Mouse (Mus musculus) 416B (cell line): ENCODE data around the gene Il1b.

ENCODE experiments used
- DNase-seq: peaks from one replicate; pipeline ENCODE4 v3.0.0; 2011; ENCODE audit warnings: low read depth

Gene Il1b

DNA sequence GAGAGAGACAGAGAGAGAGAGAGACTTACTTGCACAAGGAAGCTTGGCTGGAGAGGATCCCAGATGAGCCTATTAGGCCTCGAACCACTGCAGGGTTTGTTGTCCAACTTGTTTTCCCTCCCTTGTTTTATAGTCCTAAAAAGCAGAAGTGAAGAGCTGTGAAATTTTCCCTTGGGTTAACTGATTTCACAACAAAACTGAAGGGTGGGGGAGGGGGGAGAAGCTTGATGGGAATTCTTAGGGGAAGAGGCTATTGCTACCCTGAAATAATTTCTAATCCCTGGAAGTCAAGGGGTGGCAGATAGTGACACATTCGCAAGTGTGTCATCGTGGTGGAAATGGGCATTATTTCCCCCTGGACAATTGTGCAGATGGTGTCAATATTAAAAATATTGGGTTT is at the start of gene Il1b:
Gene Il1b, minus strand, starts transcription at position 101 of the 400 bp plus-strand sequence.
- peak; percentile 36 for DNase-seq

DNA sequence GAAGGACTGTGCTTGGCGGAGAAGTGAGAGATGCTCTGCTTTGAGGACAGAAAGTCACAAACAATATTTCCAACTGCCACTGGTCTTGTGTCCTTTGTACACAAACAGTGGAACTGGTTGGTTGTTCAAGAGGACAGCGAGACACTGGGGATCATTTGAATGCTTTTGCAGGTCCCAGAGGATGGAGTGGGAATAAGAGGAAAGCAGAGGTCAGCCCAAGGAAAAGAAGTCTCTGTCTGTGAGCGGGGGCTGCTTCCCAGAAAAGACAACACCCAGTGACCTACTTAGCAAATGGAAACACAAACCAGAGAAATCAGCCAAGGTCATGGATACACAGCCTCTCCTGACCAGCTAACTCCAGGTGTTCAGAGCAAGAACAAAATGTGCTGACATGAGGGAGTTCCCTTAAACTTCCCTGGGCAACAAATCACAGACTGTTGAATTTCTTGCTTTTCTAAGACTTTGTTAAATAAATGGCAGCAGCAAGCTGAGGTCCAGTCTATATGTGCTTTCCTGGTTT is 48.5 kb upstream of the Il1b start:
- no peak for DNase-seq

DNA sequence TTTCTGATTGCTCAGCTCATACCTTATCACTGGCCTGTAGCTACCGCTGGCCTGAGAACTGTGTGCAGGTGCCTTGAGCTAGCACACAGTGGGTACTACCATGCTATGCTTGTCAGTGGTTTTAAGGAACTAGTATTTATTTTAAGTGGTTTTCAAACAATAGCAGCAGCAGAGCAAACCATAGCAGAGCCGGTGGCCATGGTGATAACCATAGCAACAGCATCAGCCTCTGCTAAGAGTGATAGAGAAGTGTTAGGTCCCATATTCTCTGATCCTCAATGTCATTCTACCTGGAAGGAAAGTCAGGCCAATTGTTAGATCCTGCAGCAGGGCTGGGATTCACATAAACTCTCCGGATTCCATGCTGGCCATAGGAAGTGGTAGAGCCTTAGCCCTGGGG is 43.7 kb upstream of the Il1b start:
- no peak for DNase-seq

DNA sequence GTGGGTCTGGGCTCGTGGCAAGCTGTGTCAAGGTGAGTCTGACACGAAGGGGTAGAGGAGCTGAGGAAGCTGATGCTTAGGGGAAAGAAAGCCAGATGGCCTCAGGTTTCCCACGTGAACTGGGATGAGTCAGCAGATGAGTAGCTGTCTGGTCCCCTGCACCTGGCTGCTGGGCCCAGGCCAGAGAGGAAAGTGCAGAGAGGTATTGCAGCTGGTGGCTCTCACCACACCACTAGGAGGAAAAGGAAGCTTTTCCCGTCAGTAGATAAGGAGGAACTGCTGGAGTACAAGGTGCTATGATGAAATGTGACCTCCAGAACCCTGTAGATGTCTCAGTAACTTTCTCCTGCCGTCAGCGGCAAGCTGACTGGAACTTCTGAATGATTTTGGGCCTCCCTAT is 42.5 kb upstream of the Il1b start:
- peak; percentile 37 for DNase-seq

DNA sequence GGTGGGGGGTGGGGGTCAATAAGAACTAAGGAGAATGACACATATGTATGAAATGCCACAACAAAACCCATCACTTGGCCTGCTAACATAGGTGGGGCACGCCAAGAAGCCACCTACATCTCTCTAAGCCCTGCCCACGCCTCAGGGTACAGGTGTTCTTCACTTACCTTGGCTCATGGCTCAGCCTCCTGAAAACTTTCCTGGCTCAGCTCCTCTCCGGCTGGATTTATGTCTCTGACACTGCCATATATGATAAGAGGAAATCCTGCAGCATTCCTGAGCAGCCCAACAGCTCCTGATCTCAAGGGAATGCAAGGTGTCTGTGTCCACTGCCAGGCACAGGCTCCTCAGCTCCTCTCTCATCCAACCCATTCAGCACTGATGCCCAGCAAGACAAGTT is 40.7 kb upstream of the Il1b start:
- no peak for DNase-seq

DNA sequence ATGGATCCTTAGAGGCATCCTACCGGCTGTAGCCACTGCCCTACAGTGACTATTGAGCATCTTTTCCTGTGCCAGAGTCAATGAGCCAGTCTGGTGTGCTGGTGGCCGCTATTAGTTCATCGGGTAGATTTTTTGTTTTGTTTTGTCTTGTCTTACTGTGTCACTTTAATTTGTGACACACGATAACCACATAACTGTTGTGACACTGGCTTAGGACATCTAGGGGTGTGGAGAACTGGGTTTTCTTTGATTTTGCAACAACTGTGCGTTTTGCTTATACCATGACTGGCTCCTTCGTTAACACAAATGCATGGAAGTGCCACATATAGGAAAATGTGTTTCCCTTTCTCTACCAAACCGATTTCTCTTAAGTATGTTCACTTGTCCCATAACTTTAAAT is 39.4 kb upstream of the Il1b start:
- peak; percentile 48 for DNase-seq

DNA sequence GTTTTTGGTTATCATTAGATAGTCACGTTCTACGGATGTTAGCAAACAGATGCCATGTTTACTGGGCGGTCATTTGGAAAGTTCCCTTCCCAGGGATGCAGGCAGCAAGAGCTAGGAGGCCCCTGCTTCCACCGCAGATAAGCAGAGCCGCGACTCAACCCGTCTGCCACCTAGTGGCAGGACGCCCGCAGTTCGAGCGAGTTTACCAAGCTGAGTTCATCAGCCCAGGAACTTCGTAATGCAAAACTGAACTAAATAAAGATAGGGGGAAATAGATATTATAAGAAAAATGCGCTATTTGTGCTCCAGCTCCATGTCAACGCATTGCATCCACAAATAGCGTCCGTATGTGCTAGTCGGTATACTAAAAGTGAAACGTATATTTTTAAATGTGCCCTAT is 37.5 kb upstream of the Il1b start:
- peak; percentile 60 for DNase-seq

DNA sequence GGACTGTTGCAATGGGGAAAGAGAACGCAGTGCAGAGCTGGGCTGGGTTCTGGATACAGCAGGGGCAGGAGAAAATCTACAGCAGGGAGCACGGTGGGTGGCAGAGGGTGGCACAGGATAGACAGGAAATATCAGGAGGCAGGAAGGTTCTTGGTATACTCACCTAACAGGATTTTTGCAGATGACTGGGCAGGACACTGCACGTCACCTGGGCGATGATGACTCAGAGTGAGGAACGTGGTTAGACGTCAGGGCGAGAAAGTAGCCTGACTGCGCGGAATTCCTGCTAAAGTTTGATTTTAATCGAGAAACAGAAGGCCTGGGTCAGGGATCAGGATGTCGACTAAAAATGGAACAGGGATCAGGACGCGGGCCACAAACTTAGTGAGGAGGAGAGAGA is 36.7 kb upstream of the Il1b start:
- no peak for DNase-seq

DNA sequence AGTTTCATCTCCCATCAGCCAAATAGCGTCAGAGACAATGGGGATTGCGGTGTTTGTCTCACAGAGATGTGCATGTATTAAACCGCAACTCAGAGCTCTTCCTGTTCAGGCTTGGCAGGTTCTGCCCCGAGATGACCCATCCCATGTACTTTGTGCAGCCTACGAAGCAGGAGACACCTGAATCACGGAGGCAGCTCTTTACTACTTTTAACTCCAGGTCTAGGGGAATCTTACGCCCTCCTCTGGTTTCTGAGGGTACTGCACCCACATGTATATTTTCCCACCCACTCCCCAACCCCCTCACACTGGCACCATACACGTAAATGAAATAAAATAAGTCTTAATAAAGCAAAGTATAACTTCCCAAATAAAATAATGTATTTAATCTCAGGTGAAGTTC is 35.6 kb upstream of the Il1b start:
- DNase-seq: no peak

DNA sequence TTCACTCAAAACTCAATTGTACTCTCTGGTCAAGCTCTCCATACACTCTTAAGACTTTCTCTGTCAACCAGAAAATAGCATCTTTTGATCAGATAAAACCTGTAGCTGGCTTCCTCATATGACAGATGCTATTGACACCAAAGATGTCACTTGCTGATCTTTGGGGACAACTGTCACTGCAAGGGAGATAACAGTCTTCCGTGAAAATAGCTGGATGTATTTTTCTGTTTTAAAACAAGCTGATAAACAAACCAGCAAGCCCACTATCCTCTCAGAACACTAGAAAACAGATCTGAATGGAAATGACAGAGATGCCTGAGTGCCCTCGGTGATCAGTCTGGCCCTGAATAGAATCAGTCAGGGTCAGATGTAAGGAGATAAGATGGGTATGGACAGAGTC is 32.8 kb upstream of the Il1b start:
- no peak for DNase-seq

DNA sequence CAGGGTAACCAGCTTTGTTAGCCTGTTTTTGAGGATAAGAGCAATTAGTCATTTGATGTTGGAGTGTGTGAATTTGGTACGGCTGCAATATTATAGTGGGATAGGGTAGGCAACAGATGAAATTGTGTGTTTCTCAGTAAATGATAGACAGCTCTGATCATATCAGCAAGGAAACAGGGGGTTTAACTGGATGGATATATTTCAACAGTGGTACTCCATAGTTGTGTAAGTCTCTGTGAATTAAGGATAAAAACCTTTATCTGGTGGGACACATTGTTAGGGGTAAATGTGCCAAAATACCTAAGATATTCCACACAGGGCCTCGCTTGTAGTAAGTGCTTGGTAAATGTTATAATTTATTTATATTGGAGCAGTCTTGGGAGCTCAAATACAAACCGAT is 31.4 kb upstream of the Il1b start:
- DNase-seq: no peak

DNA sequence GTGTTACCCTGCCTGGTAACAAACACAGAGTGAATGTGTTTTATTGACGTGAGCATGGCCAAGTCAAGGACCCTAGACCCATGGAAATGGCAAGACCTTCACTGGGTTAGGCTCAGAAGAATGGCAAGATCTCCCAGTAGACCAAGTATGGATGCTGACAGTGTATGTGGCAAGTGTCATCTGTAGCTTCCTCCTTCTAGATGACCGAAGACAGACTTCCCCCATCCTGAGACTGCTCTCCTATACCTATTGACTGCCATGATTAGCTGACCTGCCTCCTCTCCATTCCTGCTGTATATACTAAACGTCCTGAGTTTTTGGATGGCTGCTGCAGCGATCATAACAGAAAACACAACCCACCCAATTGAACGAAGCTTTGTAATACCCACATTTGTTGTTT is 30.9 kb upstream of the Il1b start:
- DNase-seq: no peak

DNA sequence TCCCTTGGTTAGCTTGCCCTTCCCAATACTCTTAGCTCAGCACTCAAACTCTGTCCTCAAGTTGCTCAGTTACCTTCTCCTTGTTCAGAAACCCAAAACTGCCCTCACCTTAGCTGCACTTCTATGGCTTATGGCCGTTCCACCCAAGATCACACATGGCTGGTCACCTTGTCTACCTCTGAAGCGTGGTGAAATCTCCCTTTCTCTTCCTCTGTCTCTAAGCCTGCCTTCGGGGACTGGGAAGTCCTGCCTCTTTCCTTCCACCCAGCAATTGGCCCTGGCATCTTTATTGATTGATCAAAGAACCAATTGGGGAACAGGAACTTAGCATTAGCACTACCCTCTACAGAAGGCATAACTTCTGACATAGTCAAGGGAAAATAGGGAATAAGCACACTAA is 27.2 kb upstream of the Il1b start:
- DNase-seq: peak; percentile 21

DNA sequence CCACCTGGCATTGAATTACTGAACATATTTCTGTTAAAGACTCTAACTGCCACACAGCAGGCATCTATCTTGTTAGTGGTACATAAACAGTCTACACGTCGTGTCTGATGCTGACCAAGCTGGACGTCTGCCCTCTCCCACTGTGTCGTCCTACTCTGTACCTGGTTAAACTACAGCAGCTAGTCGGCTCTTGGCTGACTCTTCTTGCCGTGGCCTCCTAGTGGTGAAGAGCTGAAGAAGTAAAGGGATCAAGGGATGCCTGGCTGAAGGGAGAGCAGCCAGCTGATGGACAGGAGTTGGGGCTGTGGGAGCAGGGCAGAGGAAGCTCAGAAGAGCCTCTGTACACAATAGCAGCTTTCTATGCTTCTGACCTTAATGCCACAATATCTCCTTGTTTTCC is 22.6 kb upstream of the Il1b start:
- DNase-seq: peak; percentile 24

DNA sequence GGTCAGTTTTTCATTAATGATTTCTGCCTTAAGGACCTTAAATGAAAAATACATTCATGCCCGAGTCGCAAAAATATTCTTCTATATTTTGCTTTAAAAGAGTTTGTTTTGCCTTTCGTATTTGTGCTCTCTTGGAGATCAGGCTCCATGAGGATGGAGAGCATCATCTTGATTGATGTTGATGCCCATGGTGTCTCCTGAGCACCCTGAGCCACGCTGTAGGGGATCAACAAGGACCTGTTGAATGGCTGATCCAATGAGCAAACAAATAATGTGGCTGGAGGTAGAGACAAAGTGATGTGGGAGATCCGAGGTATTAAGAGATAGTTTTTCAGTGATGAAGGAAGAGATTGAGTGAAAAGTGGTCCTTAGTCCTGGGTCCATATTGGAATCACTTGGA is 19.2 kb upstream of the Il1b start:
- no peak for DNase-seq

DNA sequence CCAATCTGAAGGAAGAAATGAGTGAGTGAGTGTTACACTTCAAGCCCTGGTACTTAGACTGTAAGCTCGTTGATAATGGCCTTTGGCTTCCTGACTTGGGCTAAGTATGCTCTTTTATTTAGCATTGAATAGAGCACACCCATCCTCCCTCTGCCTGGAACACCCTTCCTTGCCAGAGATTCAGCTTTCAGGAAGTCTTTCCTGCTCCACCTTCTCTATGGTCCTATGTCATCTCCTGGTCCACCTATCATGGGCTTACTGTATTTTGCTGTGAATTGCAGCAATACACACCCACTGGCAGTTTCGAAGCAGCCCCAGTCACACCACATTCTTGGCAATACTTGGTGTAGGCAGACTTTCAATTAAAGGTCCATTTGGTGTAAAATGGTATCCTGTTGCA is 18.4 kb upstream of the Il1b start:
- no peak for DNase-seq

DNA sequence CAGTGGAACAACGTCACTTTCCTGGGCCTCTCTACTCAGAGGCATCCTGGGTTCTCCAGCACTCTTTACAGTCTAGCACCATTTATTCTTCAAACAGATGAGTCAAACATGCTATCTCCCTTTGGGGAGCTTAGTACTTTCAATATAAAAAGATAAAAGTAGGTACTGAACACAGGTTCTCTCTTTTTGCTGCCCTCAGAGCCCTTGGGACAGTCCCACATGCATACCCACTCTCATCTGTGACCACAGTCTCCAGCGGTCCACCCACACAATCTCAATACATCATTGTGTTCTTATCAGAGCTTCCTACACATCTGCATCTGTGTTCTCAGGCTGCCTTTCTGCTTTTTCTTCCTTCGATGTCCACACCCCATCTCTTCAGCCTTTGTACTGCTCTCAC is 14.4 kb upstream of the Il1b start:
- no peak for DNase-seq

DNA sequence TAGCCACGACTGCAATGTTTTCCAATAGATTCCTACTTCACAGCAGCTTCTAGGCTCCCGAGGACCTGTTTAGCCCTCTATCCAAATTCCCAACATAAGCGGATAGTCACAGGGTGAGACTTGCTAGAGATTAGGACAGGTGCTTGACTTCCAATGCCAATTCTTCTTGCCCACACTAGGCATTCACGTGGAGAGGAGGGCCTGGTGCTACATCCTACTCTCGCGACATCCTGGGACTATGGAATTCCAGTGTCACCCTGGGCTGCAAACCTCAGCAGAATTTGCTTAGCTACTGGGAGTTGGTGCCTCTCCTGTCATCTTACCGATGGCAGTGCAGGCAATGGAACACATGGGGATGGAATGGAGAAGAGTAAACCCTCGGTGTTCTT is 13.3 kb upstream of the Il1b start:
- no peak for DNase-seq

DNA sequence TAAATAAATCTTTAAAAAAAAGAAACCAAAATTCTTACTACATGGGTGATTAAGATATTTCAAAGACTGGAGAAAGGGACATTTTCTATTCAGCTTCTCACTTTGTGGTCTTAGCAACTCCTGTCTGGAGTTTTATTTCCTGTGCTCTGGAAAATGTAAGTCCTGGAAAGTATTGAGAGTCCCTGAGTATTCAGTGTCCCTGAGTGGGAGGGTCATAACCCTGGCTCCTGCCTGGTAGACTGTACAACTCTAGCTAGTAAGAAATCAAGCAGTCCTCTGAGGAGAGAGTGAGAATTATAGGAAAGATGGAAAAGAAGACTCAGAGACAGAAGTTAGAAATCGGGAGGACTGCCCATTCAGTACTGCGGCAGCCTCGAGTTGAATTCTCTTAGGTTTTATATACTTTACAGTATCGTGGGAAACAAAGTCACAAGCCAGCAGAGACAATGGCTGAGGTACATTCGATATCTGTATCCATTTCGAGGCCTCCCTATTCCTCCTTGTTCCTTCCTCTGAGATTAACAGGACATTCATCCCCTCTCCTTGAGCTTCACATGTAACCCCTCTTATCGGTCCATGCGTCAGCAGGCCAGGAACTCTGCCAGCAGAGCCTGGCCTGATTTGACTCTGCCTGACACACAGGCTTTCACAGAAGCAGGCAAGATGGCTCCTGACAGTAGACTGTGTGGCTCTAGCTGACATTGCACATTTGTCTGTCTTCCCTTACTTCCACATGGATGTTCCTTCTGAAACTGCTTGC is 12.8 kb upstream of the Il1b start:
- DNase-seq: no peak

DNA sequence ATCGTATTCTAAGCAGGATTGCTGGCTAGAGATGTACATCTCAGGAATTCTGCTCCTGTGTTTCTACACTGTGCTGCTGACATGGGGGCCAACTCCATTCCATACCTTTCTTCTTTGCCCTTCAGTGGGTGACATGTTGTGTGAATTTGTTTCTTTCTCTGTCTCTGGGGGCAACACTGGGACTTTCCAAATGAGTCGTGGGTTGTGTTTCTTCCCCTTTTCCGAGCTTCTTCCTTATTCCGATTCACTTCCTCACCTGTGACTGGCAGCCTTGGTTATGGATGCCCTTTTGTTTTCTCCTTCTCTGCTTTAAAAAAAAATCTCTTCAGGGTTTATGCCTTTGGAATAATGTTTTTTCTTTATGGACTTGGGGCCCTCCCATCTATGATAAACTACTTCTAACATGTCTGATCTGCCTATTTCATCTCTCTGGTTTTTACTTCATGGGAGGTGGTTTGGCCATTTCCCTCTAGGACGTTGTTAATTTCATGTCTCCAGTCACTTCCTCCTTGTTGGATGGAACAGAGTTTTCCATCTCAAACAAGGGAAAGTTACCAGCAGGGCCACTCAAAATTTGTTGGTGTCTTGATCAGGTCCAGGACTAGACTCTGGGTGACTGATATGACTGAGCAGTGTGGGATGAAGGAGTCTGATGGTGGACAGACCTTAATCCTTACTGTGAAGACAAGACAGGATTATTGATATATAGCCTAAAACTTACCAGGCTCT is 10.0 kb upstream of the Il1b start:
- no peak for DNase-seq

DNA sequence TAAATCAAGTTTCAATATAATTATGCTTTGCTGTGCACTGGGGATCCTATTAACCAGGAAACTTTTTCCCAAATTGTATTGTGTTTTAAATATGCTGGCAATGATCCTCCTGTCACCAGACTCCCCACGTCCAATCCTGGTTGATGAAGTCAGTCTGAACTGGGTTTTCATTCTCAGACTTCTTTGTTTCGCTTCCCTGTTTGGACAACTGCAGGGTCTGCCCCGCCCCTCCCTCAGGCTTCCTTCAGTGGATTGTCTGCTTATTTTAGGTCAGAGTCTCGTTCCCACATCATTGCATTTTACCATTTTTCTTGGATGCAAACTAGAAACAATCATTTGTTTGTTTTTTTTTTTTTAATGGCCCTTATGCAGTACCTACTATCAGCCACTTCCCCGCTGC is 9.3 kb upstream of the Il1b start:
- no peak for DNase-seq

DNA sequence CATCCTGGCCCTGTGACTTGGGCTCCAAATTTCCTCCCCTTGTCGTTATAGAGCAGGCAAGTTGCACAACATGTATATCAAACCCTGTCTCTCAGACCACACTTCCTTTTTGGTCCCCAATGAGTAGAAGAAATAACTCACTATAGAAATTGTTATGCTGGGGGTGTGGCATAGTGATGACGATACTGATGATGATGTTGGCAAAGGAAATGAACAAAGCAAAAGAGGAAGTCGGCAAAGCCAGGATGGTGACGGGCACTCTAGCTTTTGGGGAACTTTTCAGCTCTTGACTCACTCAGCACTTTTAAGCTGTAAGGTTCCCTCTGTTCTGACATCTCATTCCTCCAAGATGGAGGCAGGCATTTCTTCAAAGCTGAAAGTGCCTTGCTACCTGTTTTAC is 2.4 kb upstream of the Il1b start:
- DNase-seq: peak; percentile 91

DNA sequence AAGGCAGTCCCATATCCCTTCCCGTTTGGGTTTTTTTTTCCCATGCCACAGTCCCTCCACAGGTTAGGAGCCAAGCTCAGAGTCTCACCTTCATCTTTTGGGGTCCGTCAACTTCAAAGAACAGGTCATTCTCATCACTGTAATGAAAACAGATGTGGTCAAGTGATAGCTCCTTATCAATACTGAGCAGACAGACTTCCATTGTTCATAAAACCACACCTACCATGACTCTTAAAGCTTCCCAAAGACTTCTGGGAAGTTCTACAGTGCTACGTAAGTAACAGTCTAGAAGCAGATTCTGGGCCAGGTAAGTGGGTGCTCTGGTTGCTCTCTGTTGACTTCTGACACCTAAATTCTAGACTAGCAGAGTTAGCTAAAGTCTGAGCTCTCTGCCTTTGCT is 1.3 kb downstream of the Il1b start:
- DNase-seq: peak; percentile 17

DNA sequence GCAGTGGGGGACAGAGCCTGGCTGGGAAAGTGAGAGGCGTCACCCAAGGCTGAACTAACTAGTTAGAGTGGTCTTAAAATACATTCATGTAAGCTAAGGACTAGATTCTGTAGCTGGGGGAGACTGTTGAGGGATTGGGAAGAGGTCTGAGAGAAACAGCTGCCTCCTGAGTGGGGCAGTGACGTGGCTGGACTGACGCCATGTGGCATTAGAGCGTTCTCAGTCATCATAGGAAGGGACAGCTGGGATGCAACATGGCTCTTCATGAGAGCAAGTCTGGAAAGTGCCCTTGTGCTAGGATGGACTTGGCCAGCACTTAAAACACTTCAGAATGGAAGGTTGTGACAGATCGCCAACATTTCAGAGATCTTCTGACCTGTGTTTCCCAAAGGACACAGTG is 2.1 kb downstream of the Il1b start:
- no peak for DNase-seq
